Mouse (Mus musculus): ENCODE results near the gene Stkld1.

The Stkld1 gene

GRCm38 (mm10) chr2:26963923-26964723, 30.3 kb downstream of the Stkld1 start, which contains the start of gene Rexo4:
Gene Rexo4, minus strand, starts transcription at chr2:26964386.
- DNase-seq (ENCODE audit: low read depth, low spot score) = peak; percentile 89

GRCm38 (mm10) chr2:26964724-26965370, 31.0 kb downstream of the Stkld1 start:
- DNase-seq (ENCODE audit: low read depth, low spot score) = no peak

- no peak for DNase-seq (ENCODE audit: low read depth, low spot score)
Observed at GRCm38 (mm10) chr2:26967262-26967661, 33.4 kb downstream of the Stkld1 start.

- no peak for DNase-seq (ENCODE audit: low read depth, low spot score)
Observed at GRCm38 (mm10) chr2:26973116-26973515, 39.3 kb downstream of the Stkld1 start, which contains the start of gene Adamts13. Gene Adamts13, plus strand, starts transcription at chr2:26973416.

GRCm38 (mm10) chr2:26973960-26974359, 40.1 kb downstream of the Stkld1 start:
- no peak for DNase-seq (ENCODE audit: low read depth, low spot score)

GRCm38 (mm10) chr2:26980361-26980760, 46.5 kb downstream of the Stkld1 start:
- DNase-seq (ENCODE audit: low read depth, low spot score) = no peak

GRCm38 (mm10) chr2:26984179-26984578, 50.3 kb downstream of the Stkld1 start:
- DNase-seq (ENCODE audit: low read depth, low spot score) = no peak

- DNase-seq (ENCODE audit: low read depth, low spot score) = no peak
Observed at GRCm38 (mm10) chr2:26984640-26985039, 50.8 kb downstream of the Stkld1 start.

- DNase-seq (ENCODE audit: low read depth, low spot score) = no peak
Observed at GRCm38 (mm10) chr2:26993936-26994335, 60.1 kb downstream of the Stkld1 start.

GRCm38 (mm10) chr2:26997498-26997897, 63.7 kb downstream of the Stkld1 start:
- no peak for DNase-seq (ENCODE audit: low read depth, low spot score)

- DNase-seq (ENCODE audit: low read depth, low spot score) = no peak
Observed at GRCm38 (mm10) chr2:26997993-26998392, 64.1 kb downstream of the Stkld1 start.
